Mouse (Mus musculus) kidney, adult 10 weeks (tissue): ENCODE measurements around the gene Olfr1173. TPM values are rescaled to one million over a fixed set of nuclear protein-coding genes. Genes with fewer than 3 reads are reported as not detected.

Experiments used
- polyA plus RNA-seq: library from polyadenylated mRNA; stranded (reverse); fragments of 350-450 nt; fragmentation: Illumina TruSeq; extraction: RNeasy Lipid Tissue Mini Kit (QIAGEN cat#74804); gene quantifications from one replicate; pipeline ENCODE4 v1.2.3, GENCODE M21; 2014; ENCODE audit warnings: low read depth, low replicate concordance

Gene Olfr1173
- polyA plus RNA-seq = not detected

GRCm38 (mm10) chr2:88279775-88280174 lies at the start of gene Olfr1173:
Olfr1173 (minus strand) TSS chr2:88279875.

GRCm38 (mm10) chr2:88327115-88327514 lies 47.4 kb upstream of the Olfr1173 start, which contains the start of gene Olfr1175-ps:
Olfr1175-ps (minus strand) TSS chr2:88327215.

GRCm38 (mm10) chr2:88315035-88315434 lies 35.4 kb upstream of the Olfr1173 start, which contains the start of gene Olfr1174-ps:
Olfr1174-ps (minus strand) TSS chr2:88315135.

GRCm38 (mm10) chr2:88228234-88228633 lies 51.4 kb downstream of the Olfr1173 start, which contains the start of gene Olfr1170:
Olfr1170 (minus strand) TSS chr2:88228334.

Other genes starting within 250 kb of the Olfr1173 start
- gene Olfr73, start 242.2 kb downstream of the Olfr1173 start, polyA plus RNA-seq = not detected
- not detected for gene Olfr1162, start 228.7 kb downstream of the Olfr1173 start, polyA plus RNA-seq
- not detected for gene Olfr1163, start 208.0 kb downstream of the Olfr1173 start, polyA plus RNA-seq
- not detected for gene Olfr1164, start 185.9 kb downstream of the Olfr1173 start, polyA plus RNA-seq
- not detected for gene Olfr1166, start 151.6 kb downstream of the Olfr1173 start, polyA plus RNA-seq
- gene Olfr1167, start 124.7 kb downstream of the Olfr1173 start, polyA plus RNA-seq = not detected
- gene Olfr1168, start 98.0 kb downstream of the Olfr1173 start, polyA plus RNA-seq = not detected
- not detected for gene Olfr1170, start 51.5 kb downstream of the Olfr1173 start, polyA plus RNA-seq
- gene Olfr1174-ps, start 35.3 kb upstream of the Olfr1173 start, polyA plus RNA-seq = not detected
- not detected for gene Olfr1175-ps, start 47.3 kb upstream of the Olfr1173 start, polyA plus RNA-seq
- not detected for gene Olfr1176, start 56.8 kb upstream of the Olfr1173 start, polyA plus RNA-seq
- gene Olfr1177-ps, start 66.6 kb upstream of the Olfr1173 start, polyA plus RNA-seq = not detected
- not detected for gene Olfr1178, start 107.2 kb upstream of the Olfr1173 start, polyA plus RNA-seq
- not detected for gene Olfr1179, start 126.6 kb upstream of the Olfr1173 start, polyA plus RNA-seq
- gene Olfr1180, start 139.3 kb upstream of the Olfr1173 start, polyA plus RNA-seq = not detected
- gene Olfr1181, start 146.3 kb upstream of the Olfr1173 start, polyA plus RNA-seq = not detected
- gene Gm13757, start 169.3 kb upstream of the Olfr1173 start, polyA plus RNA-seq = not detected
- gene Olfr1183, start 175.0 kb upstream of the Olfr1173 start, polyA plus RNA-seq = not detected
- gene Olfr1184, start 203.7 kb upstream of the Olfr1173 start, polyA plus RNA-seq = not detected
- gene Olfr1185-ps1, start 213.4 kb upstream of the Olfr1173 start, polyA plus RNA-seq = not detected
- gene Olfr1186, start 238.7 kb upstream of the Olfr1173 start, polyA plus RNA-seq = not detected